Mouse (Mus musculus): ENCODE data around the gene Erf. TPM values are rescaled to one million over a fixed set of nuclear protein-coding genes. Genes with fewer than 3 reads are reported as not detected.

The Erf gene
- polyA plus RNA-seq, 1 experiment: 37.1 TPM

DNA sequence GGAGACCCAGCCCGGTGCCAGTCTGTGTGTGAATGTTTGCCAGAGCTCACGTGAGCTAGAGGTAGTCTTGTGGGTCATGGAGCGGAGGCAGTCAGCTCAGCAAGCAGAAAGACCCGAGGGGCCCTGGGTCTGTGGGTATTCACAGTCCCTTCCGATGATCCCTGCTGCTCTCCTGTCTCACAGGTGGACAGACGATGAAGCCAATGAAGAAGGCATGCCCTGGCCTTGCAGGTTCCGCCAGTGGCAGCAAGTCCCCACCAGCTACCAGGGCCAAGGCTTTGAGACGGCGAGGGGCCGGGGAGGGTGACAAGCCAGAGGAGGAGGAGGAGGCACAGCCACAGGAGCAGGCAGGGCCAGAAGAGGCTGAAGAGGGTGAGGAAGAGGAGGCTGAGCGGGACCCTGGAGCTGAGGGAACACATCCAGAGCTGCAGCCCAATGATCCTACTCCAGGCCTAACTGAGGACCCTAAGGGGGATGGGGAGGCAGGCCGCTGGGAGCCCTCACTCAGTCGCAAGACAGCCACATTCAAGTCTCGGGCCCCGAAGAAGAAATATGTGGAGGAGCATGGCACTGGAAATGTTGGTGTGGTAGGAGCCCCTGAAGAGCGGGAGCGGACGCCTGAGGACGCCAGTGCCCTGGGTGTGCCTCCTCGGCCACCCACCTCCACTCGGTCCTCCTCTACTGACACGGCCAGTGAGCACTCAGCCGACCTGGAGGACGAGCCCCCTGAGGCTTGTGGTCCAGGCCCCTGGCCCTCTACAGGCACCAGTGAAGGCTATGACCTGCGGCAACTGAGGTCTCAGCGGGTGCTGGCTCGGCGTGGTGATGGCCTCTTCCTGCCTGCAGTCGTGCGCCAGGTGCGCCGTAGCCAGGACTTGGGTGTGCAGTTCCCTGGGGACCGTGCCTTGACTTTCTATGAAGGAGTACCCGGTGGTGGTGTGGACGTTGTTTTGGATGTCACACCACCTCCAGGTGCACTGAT is 20.4 kb upstream of the Erf start:
- H3K27me3 ChIP-seq (ENCODE audit: control insufficient read depth, insufficient read depth, low read length): no peaks in the 10 kb centered on the region
- no peak overlapping the region for H3K27ac ChIP-seq (ENCODE audit: insufficient read depth, low read depth, low read length)
- no peak overlapping the region for H3K4me3 ChIP-seq (ENCODE audit: low read depth, low read length)
- WGBS: 93% methylated on average over 35 of the region's 35 CpGs
- H3K36me3 ChIP-seq (ENCODE audit: control insufficient read depth, insufficient read depth, low read length): peaks cover 17% of the 10 kb centered on the region
- peaks cover 20% of the 10 kb centered on the region for H3K4me1 ChIP-seq (ENCODE audit: control insufficient read depth, insufficient read depth, insufficient read length, low read length)
- TF ChIP-seq POLR2A (IDR thresholded peaks at IDR 0.05; ENCODE audit: low read depth, low read length): no peak
- TF ChIP-seq CTCF (IDR thresholded peaks at IDR 0.05; ENCODE audit: extremely low read depth, insufficient read length, insufficient replicate concordance, low read depth, low read length): no peak

- peaks cover 10% of the 10 kb centered on the region for H3K4me1 ChIP-seq (ENCODE audit: control insufficient read depth, insufficient read depth, insufficient read length, low read length)
- H3K36me3 ChIP-seq (ENCODE audit: control insufficient read depth, insufficient read depth, low read length): peaks cover 17% of the 10 kb centered on the region
- no peak for TF ChIP-seq CTCF (IDR thresholded peaks at IDR 0.05; ENCODE audit: extremely low read depth, insufficient read length, insufficient replicate concordance, low read depth, low read length)
- TF ChIP-seq POLR2A (IDR thresholded peaks at IDR 0.05; ENCODE audit: low read depth, low read length): no peak
- peak overlapping the region; percentile 13; the same call in 1 of the 2 replicates for H3K4me3 ChIP-seq (ENCODE audit: low read depth, low read length)
- H3K27me3 ChIP-seq (ENCODE audit: control insufficient read depth, insufficient read depth, low read length): no peaks in the 10 kb centered on the region
- H3K27ac ChIP-seq (ENCODE audit: insufficient read depth, low read depth, low read length): peak overlapping the region; percentile 59
- 70% methylated on average over 8 of the region's 8 CpGs for WGBS
These were observed 19.1 kb upstream of the Erf start for GRCm38 (mm10) chr7:25269545-25270271.

DNA sequence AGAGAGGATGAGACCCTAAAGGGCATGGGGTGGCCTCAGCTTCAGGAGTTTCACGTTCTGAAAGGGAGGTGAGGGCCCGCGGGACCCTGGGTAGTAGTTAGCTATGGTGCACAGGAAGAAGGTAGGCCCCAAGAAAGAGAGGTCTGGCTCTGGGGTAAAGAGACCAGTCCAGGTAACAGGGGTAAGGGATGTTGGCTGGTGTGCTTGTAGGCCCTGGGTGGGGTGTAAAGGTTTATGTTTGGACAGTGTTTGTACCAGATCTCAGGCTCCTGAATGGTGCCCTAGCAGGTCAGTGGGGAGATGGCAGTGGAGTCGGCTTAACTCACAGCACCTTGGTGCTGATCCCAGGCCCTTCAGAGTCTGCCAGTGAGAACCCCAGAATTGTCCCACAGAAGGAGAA is 18.5 kb upstream of the Erf start:
- TF ChIP-seq POLR2A (IDR thresholded peaks at IDR 0.05; ENCODE audit: low read depth, low read length) (no peak), CTCF (IDR thresholded peaks at IDR 0.05; ENCODE audit: extremely low read depth, insufficient read length, insufficient replicate concordance, low read depth, low read length) (no peak)
- WGBS: 16% methylated on average over 4 of the region's 4 CpGs
- peak overlapping the region; percentile 59; the same call in 1 of the 2 replicates for H3K27ac ChIP-seq (ENCODE audit: insufficient read depth, low read depth, low read length)
- peaks cover 17% of the 10 kb centered on the region for H3K36me3 ChIP-seq (ENCODE audit: control insufficient read depth, insufficient read depth, low read length)
- H3K4me3 ChIP-seq (ENCODE audit: low read depth, low read length): peak overlapping the region; percentile 88
- H3K27me3 ChIP-seq (ENCODE audit: control insufficient read depth, insufficient read depth, low read length): no peaks in the 10 kb centered on the region
- peaks cover 10% of the 10 kb centered on the region for H3K4me1 ChIP-seq (ENCODE audit: control insufficient read depth, insufficient read depth, insufficient read length, low read length)

- Histone ChIP-seq H3K27ac (ENCODE audit: insufficient read depth, low read depth, low read length) (peak overlapping the region; percentile 59), H3K27me3 (ENCODE audit: control insufficient read depth, insufficient read depth, low read length) (no peaks in the 10 kb centered on the region), H3K4me1 (ENCODE audit: control insufficient read depth, insufficient read depth, insufficient read length, low read length) (peaks cover 10% of the 10 kb centered on the region), H3K36me3 (ENCODE audit: control insufficient read depth, insufficient read depth, low read length) (peaks cover 17% of the 10 kb centered on the region), H3K4me3 (ENCODE audit: low read depth, low read length) (peak overlapping the region; percentile 88)
- TF ChIP-seq CTCF (IDR thresholded peaks at IDR 0.05; ENCODE audit: extremely low read depth, insufficient read length, insufficient replicate concordance, low read depth, low read length) (no peak), POLR2A (IDR thresholded peaks at IDR 0.05; ENCODE audit: low read depth, low read length) (no peak)
- 4% methylated on average over 7 of the region's 7 CpGs for WGBS
These were observed 18.0 kb upstream of the Erf start for GRCm38 (mm10) chr7:25268588-25268987.

- H3K36me3 ChIP-seq (ENCODE audit: control insufficient read depth, insufficient read depth, low read length): peaks cover 17% of the 10 kb centered on the region
- TF ChIP-seq CTCF (IDR thresholded peaks at IDR 0.05; ENCODE audit: extremely low read depth, insufficient read length, insufficient replicate concordance, low read depth, low read length): no peak
- no peak for TF ChIP-seq POLR2A (IDR thresholded peaks at IDR 0.05; ENCODE audit: low read depth, low read length)
- WGBS: under 1% methylated on average over 33 of the region's 33 CpGs
- H3K27me3 ChIP-seq (ENCODE audit: control insufficient read depth, insufficient read depth, low read length): no peaks in the 10 kb centered on the region
- H3K27ac ChIP-seq (ENCODE audit: insufficient read depth, low read depth, low read length): peak overlapping the region; percentile 95
- H3K4me1 ChIP-seq (ENCODE audit: control insufficient read depth, insufficient read depth, insufficient read length, low read length): peaks cover 7% of the 10 kb centered on the region
- H3K4me3 ChIP-seq (ENCODE audit: low read depth, low read length): peak overlapping the region; percentile 88
These were observed 17.3 kb upstream of the Erf start for GRCm38 (mm10) chr7:25267751-25268463.

- WGBS: under 1% methylated on average over 29 of the region's 29 CpGs
- Histone ChIP-seq H3K4me3 (ENCODE audit: low read depth, low read length) (peak within 1 kb of the TSS; percentile 88), H3K27ac (ENCODE audit: insufficient read depth, low read depth, low read length) (peak within 1 kb of the TSS; percentile 95), H3K4me1 (ENCODE audit: control insufficient read depth, insufficient read depth, insufficient read length, low read length) (peaks cover 7% of the 10 kb centered on the region), H3K27me3 (ENCODE audit: control insufficient read depth, insufficient read depth, low read length) (no peaks in the 10 kb centered on the region), H3K36me3 (ENCODE audit: control insufficient read depth, insufficient read depth, low read length) (peaks cover 12% of the 10 kb centered on the region)
- TF ChIP-seq CTCF (IDR thresholded peaks at IDR 0.05; ENCODE audit: extremely low read depth, insufficient read length, insufficient replicate concordance, low read depth, low read length) (no peak), POLR2A (IDR thresholded peaks at IDR 0.05; ENCODE audit: low read depth, low read length) (peak; percentile 15; the same call in 1 of the 2 replicates)
These were observed 16.8 kb upstream of the Erf start, which contains the start of gene Cic for GRCm38 (mm10) chr7:25267301-25267750. Gene Cic (plus strand): TSS chr7:25267704.

Measured in small intestine, adult 2 months (tissue).